10 mouse cellular contexts compared by ENCODE assay signal in the genomic region with DNA sequence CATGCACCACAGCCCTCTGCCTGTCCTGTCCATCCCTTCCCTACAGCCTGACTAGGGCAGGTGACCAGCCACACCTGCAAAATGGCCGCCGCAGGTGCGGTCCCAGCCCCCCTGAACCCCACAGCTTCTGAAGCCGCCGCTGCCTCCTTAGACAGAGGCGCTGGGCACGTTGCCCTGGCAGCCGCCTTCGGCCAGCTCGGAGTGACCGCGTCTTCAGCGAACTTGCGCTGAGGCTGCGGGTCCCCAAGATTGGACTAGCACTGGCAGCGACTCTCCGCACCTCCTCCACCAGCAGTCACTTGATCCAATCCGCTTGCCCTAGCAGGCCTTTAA. TPM values are rescaled to one million over a fixed set of nuclear protein-coding genes. Genes with fewer than 3 reads are reported as not detected.
DNase-seq lines count a peak whose midpoint lies in the region; ATAC-seq and TF ChIP-seq lines count a peak whose summit lies in the region.
"Had no signal": no experiment of that assay in that cellular context is flagged by ENCODE, and none has a peak within 500 bp of the region (broad histone marks: within the 10 kb centered on the region; RNA-seq: fewer than 3 reads in every experiment).

No protein-coding gene starts in this region.

- no peaks in the 10 kb centered on the region for H3K9me3 ChIP-seq in hindbrain, postnatal 0 days (ENCODE audit: low read length)
- H3K9me3 ChIP-seq in midbrain, embryonic 11.5 days (ENCODE audit: control insufficient read depth, low read length) = no peaks in the 10 kb centered on the region

- no peak for TF ChIP-seq CTCF in testis, adult 2 months (IDR thresholded peaks at IDR 0.05; ENCODE audit: control insufficient read depth, insufficient read depth, insufficient replicate concordance, low read depth, low read length)
- no peak for TF ChIP-seq CTCF in hindbrain, postnatal 0 days (IDR thresholded peaks at IDR 0.05; ENCODE audit: low read depth)

- 4% methylated on average over 18 of the region's 18 CpGs for WGBS in hindbrain, postnatal 0 days
- WGBS in midbrain, embryonic 11.5 days = 2% methylated on average over 18 of the region's 18 CpGs

- peak; percentile 25 for ATAC-seq in hindbrain, postnatal 0 days
- ATAC-seq in midbrain, embryonic 11.5 days (ENCODE audit: low FRiP score) = peak; percentile 30
- no peak for ATAC-seq in granulocyte monocyte progenitor cell, adult 5-6 weeks (replicated peaks; ENCODE audit: poor library complexity, severe bottlenecking)

- H3K4me3 ChIP-seq in testis, adult 2 months (ENCODE audit: control insufficient read depth, low read depth, low read length) = peak overlapping the region; percentile 4
- peak overlapping the region; percentile 74 for H3K4me3 ChIP-seq in hindbrain, postnatal 0 days (ENCODE audit: low read length)
- H3K4me3 ChIP-seq in midbrain, embryonic 11.5 days (ENCODE audit: low read depth, low read length) = peak overlapping the region; percentile 69

- peak overlapping the region; percentile 94 for H3K4me2 ChIP-seq in hindbrain, postnatal 0 days (ENCODE audit: low read depth, low read length)
- peak overlapping the region; percentile 97 for H3K4me2 ChIP-seq in midbrain, embryonic 11.5 days

- H3K4me1 ChIP-seq in testis, adult 2 months (ENCODE audit: control insufficient read depth, insufficient read depth, low read length) = peaks cover 15% of the 10 kb centered on the region
- peaks cover 10% of the 10 kb centered on the region; the same call in 1 of the 2 replicates for H3K4me1 ChIP-seq in hindbrain, postnatal 0 days (ENCODE audit: insufficient read depth, low read length)
- H3K4me1 ChIP-seq in midbrain, embryonic 11.5 days (ENCODE audit: control insufficient read depth, insufficient read depth, low read length) = peaks cover 16% of the 10 kb centered on the region

- H3K36me3 ChIP-seq in testis, adult 2 months (ENCODE audit: control insufficient read depth, insufficient read depth, low read length) = no peaks in the 10 kb centered on the region
- H3K36me3 ChIP-seq in hindbrain, postnatal 0 days (ENCODE audit: insufficient read depth, low read length) = peaks cover 4% of the 10 kb centered on the region; the same call in 1 of the 2 replicates
- no peaks in the 10 kb centered on the region; the same call in 1 of the 2 replicates for H3K36me3 ChIP-seq in midbrain, embryonic 11.5 days (ENCODE audit: control insufficient read depth, insufficient read depth, low read length)

- H3K27ac ChIP-seq in testis, adult 2 months (ENCODE audit: control insufficient read depth, insufficient read depth, low read depth, low read length) = no peak overlapping the region
- peak overlapping the region; percentile 96 for H3K27ac ChIP-seq in hindbrain, postnatal 0 days
- no peak overlapping the region for H3K27ac ChIP-seq in midbrain, embryonic 11.5 days (ENCODE audit: low read depth, low read length)

- H3K9ac ChIP-seq in hindbrain, postnatal 0 days (replicated peaks; ENCODE audit: low read length) = peak overlapping the region; percentile 92
- H3K9ac ChIP-seq in midbrain, embryonic 11.5 days (ENCODE audit: low read length) = peak overlapping the region; percentile 81

- TF ChIP-seq POLR2A in testis, adult 2 months (IDR thresholded peaks at IDR 0.05; ENCODE audit: control insufficient read depth, low read depth, low read length) = no peak

- no peaks in the 10 kb centered on the region; the same call in 1 of the 2 replicates for H3K27me3 ChIP-seq in testis, adult 2 months (ENCODE audit: control insufficient read depth, insufficient read depth, low read length)
- no peaks in the 10 kb centered on the region for H3K27me3 ChIP-seq in hindbrain, postnatal 0 days (ENCODE audit: insufficient read depth, low read length)
- peaks cover 10% of the 10 kb centered on the region; the same call in 1 of the 2 replicates for H3K27me3 ChIP-seq in midbrain, embryonic 11.5 days (ENCODE audit: control insufficient read depth, insufficient read depth, low read length)

- intact Hi-C loops in gastrocnemius, postnatal 36 days (cut with DNase I) = no loop called here

- peak; percentile 30 for DNase-seq in gastrocnemius, postnatal 10 days
- DNase-seq in gastrocnemius, postnatal 36 days = no peak
- no peak for DNase-seq in testis, postnatal 14 days (ENCODE audit: low spot score)
- no peak for DNase-seq in hindbrain, postnatal 0 days (ENCODE audit: low spot score)
- DNase-seq in midbrain, embryonic 11.5 days (ENCODE audit: low spot score, missing footprints) = no peak
- DNase-seq in spleen, postnatal 10 days (ENCODE audit: low spot score in 2 of 2) = no peak

RNA-seq across cellular contexts. Expression of gene Kif1a, which starts 1.5 kb away (rescaled TPM):
- total RNA-seq in gastrocnemius, postnatal 10 days (2021) = 1 to 10 TPM; 4.7 to 6.3 TPM
- 1 to 10 TPM in 1 of 2 experiments, under 1 TPM in 1; 0.64 to 1.6 TPM for total RNA-seq in gastrocnemius, postnatal 36 days (2021)
- 11.4 and 12.4 TPM in 2 replicates for polyA plus RNA-seq in testis, adult 2 months (2012; rRNA removed)
- total RNA-seq in hindbrain, postnatal 0 days (2014; rRNA removed) = 600 and 696 TPM in 2 replicates
- 651 and 675 TPM in 2 replicates for polyA plus RNA-seq in hindbrain, postnatal 0 days (2015; fragmentation: Nextera tagmentation; extraction: Ambion mirVana)
- polyA plus RNA-seq in midbrain, embryonic 11.5 days (2014; fragmentation: Nextera tagmentation; extraction: Ambion mirVana) = 51.0 and 59.6 TPM in 2 replicates
- total RNA-seq in granulocyte monocyte progenitor cell, adult 5-6 weeks (2014; fragmentation: Nextera tagmentation) = not detected in 2 replicates
- total RNA-seq in granulocyte monocyte progenitor cell, adult 5-6 weeks (2017) = not detected in 2 replicates
- total RNA-seq: common myeloid progenitor, adult 5-6 weeks had no signal

RNA-seq across cellular contexts. Expression of gene Agxt, which starts 34.8 kb away (rescaled TPM):
- total RNA-seq in gastrocnemius, postnatal 10 days (2021) = under 1 TPM in 1 of 2 experiments, not detected in 1; 0.23 TPM
- total RNA-seq in gastrocnemius, postnatal 36 days (2021) = under 1 TPM in 1 of 2 experiments, not detected in 1; 0.28 TPM
- polyA plus RNA-seq in testis, adult 2 months (2012; rRNA removed) = not detected in 2 replicates
- total RNA-seq in hindbrain, postnatal 0 days (2014; rRNA removed) = not detected in 2 replicates
- not detected in 2 replicates for polyA plus RNA-seq in hindbrain, postnatal 0 days (2015; fragmentation: Nextera tagmentation; extraction: Ambion mirVana)
- not detected in 2 replicates for polyA plus RNA-seq in midbrain, embryonic 11.5 days (2014; fragmentation: Nextera tagmentation; extraction: Ambion mirVana)
- not detected in 2 replicates for total RNA-seq in granulocyte monocyte progenitor cell, adult 5-6 weeks (2014; fragmentation: Nextera tagmentation)
- not detected in 2 replicates for total RNA-seq in granulocyte monocyte progenitor cell, adult 5-6 weeks (2017)
- total RNA-seq: CH12.LX; common myeloid progenitor, adult 5-6 weeks had no signal

Comparison
In these comparisons a context has a peak if more than half of its experiments do, and no peak if none do; other contexts are left out.
1. H3K4me3 ChIP-seq: peak in every context shown above with its lines; median percentile 74 in hindbrain, postnatal 0 days; 69 in midbrain, embryonic 11.5 days; 4 in testis, adult 2 months.
2. RNA of gene Kif1a, which starts 1.5 kb away (total RNA-seq): 600 to 696 TPM in hindbrain, postnatal 0 days; 4.7 to 6.3 TPM in gastrocnemius, postnatal 10 days, 0.64 to 1.6 TPM in gastrocnemius, postnatal 36 days and not detected in granulocyte monocyte progenitor cell, adult 5-6 weeks; every median in the first group is over 10 times any median in the second.